Mouse (Mus musculus) lung, postnatal 14 days (tissue): ENCODE data around the gene Anxa4.

Experiments
- DNase-seq: peaks from one replicate; pipeline ENCODE4 v3.0.0; 2021

Anxa4 gene

GRCm38 (mm10) chr6:86797455-86797854 lies 4.1 kb upstream of the Anxa4 start:
- peak; percentile 21 for DNase-seq

- DNase-seq: no peak
These were observed 573 bp upstream of the Anxa4 start for GRCm38 (mm10) chr6:86793957-86794356.

- no peak for DNase-seq
These were observed 2.9 kb downstream of the Anxa4 start for GRCm38 (mm10) chr6:86790351-86790943.

- DNase-seq: no peak
These were observed 5.1 kb downstream of the Anxa4 start for GRCm38 (mm10) chr6:86788242-86788641.

- DNase-seq: no peak
These were observed 6.8 kb downstream of the Anxa4 start for GRCm38 (mm10) chr6:86786545-86786944.

GRCm38 (mm10) chr6:86784739-86785138 lies 8.6 kb downstream of the Anxa4 start:
- no peak for DNase-seq

GRCm38 (mm10) chr6:86782342-86782741 lies 11.0 kb downstream of the Anxa4 start:
- no peak for DNase-seq

GRCm38 (mm10) chr6:86781361-86781957 lies 11.9 kb downstream of the Anxa4 start:
- DNase-seq: no peak

GRCm38 (mm10) chr6:86778910-86779594 lies 14.3 kb downstream of the Anxa4 start:
- DNase-seq: no peak

- DNase-seq: no peak
These were observed 16.2 kb downstream of the Anxa4 start for GRCm38 (mm10) chr6:86777181-86777580.

GRCm38 (mm10) chr6:86776706-86777071 lies 16.7 kb downstream of the Anxa4 start:
- no peak for DNase-seq

- DNase-seq: peak; percentile 28
These were observed 17.2 kb downstream of the Anxa4 start for GRCm38 (mm10) chr6:86776001-86776705.

GRCm38 (mm10) chr6:86774937-86775336 lies 18.4 kb downstream of the Anxa4 start:
- no peak for DNase-seq

- no peak for DNase-seq
These were observed 19.6 kb downstream of the Anxa4 start for GRCm38 (mm10) chr6:86773830-86774229.

- no peak for DNase-seq
These were observed 20.8 kb downstream of the Anxa4 start for GRCm38 (mm10) chr6:86772631-86773030.

GRCm38 (mm10) chr6:86768938-86769337 lies 24.4 kb downstream of the Anxa4 start:
- no peak for DNase-seq

GRCm38 (mm10) chr6:86768186-86768776 lies 25.1 kb downstream of the Anxa4 start:
- no peak for DNase-seq

- no peak for DNase-seq
These were observed 25.9 kb downstream of the Anxa4 start for GRCm38 (mm10) chr6:86767465-86767864.

GRCm38 (mm10) chr6:86765637-86766059 lies 27.7 kb downstream of the Anxa4 start:
- DNase-seq: peak; percentile 9

- DNase-seq: no peak
These were observed 39.1 kb downstream of the Anxa4 start for GRCm38 (mm10) chr6:86754105-86754863.

- no peak for DNase-seq
These were observed 40.4 kb downstream of the Anxa4 start for GRCm38 (mm10) chr6:86752843-86753485.

- DNase-seq: no peak
These were observed 42.4 kb downstream of the Anxa4 start for GRCm38 (mm10) chr6:86750961-86751360.
